ENCODE assay signal across 8 mouse cellular contexts in the genomic region with DNA sequence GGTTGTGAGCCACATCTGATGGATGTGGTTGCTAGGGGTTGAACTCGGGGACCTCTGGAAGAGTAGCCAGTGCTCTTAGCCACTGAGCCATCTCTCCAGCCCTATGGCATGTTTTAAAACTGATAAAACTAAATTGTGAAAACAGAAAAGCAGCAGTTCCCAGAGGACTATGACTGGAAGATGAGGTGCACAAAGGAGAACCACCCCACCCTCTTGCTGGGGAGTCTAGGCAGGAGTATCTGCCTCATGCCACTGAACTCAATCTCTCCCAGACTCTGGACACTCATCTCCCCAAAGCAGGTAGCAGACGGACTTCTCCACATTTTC. TPM values are rescaled to one million over a fixed set of nuclear protein-coding genes. Genes with fewer than 3 reads are reported as not detected.
DNase-seq lines count a peak whose midpoint lies in the region; ATAC-seq and TF ChIP-seq lines count a peak whose summit lies in the region.

No protein-coding gene starts in this region.

- peaks cover 37% of the 10 kb centered on the region for H3K79me2 ChIP-seq in CH12.LX (replicated peaks; ENCODE audit: control insufficient read depth, extremely low read depth, insufficient read depth, poor library complexity, severe bottlenecking)

- peak overlapping the region; percentile 93 to 97 for H3K27ac ChIP-seq in heart, embryonic 14.5 days (replicated peaks in 1 of 2; ENCODE audit: control insufficient read depth in 1 of 2, insufficient read depth in 1 of 2, low read depth in 2 of 2, low read length in 2 of 2)
- peak overlapping the region; percentile 84 for H3K27ac ChIP-seq in CH12.LX (ENCODE audit: insufficient read depth, low read depth)
- peak overlapping the region; percentile 85 for H3K27ac ChIP-seq in embryonic facial prominence, embryonic 10.5 days (replicated peaks)
- H3K27ac ChIP-seq in limb, embryonic 14.5 days (replicated peaks; ENCODE audit: low read depth, low read length): peak overlapping the region; percentile 88

- peaks cover 8 to 31% of the 10 kb centered on the region in 2 experiments for H3K4me1 ChIP-seq in heart, embryonic 14.5 days (ENCODE audit: control insufficient read depth in 2 of 2, insufficient read depth in 2 of 2, low read length in 2 of 2)
- H3K4me1 ChIP-seq in CH12.LX (ENCODE audit: control insufficient read depth in 1 of 2, insufficient read depth in 2 of 2): peaks cover 36 to 58% of the 10 kb centered on the region in 2 experiments
- H3K4me1 ChIP-seq in embryonic facial prominence, embryonic 10.5 days: peaks cover 25% of the 10 kb centered on the region
- peaks cover 11% of the 10 kb centered on the region for H3K4me1 ChIP-seq in limb, embryonic 14.5 days (ENCODE audit: control insufficient read depth, insufficient read depth, low read length)

- no peak for TF ChIP-seq EP300 in CH12.LX (IDR thresholded peaks at IDR 0.05; ENCODE audit: low read length)

- in situ Hi-C loops in CH12.LX (cut with MboI; ENCODE audit: low pct_ligation_motif_present, low pct_unique_long_range_greater_than_20kb, low sequenced_read_pairs): no loop called here

- ATAC-seq in heart, embryonic 14.5 days (ENCODE audit: insufficient number of reproducible peaks, insufficient read depth, low FRiP score, low read depth): no peak
- ATAC-seq in limb, embryonic 14.5 days (ENCODE audit: low FRiP score, low read depth): no peak

- 35% methylated on average over 2 of the region's 2 CpGs for WGBS in heart, embryonic 14.5 days
- WGBS in embryonic facial prominence, embryonic 10.5 days: 47% methylated on average over 2 of the region's 2 CpGs
- 55% methylated on average over 2 of the region's 2 CpGs for WGBS in limb, embryonic 14.5 days

- TF ChIP-seq CTCF in CH12.LX (conservative IDR thresholded peaks at IDR 0.05 in 1 of 2, IDR thresholded peaks at IDR 0.05 in 1 of 2; ENCODE audit: low read depth in 2 of 2, low read length in 2 of 2): no peak; a peak in 1 of 4 replicates

- dilution Hi-C loops in CH12.LX (cut with MboI; ENCODE audit: extremely low pct_ligation_motif_present, extremely low pct_unique_long_range_greater_than_20kb, low sequenced_read_pairs): no loop called here

- peak overlapping the region in 1 of 2 experiments; percentile 66; a peak in 2 of 4 replicates for H3K4me3 ChIP-seq in heart, embryonic 14.5 days (ENCODE audit: control insufficient read depth in 1 of 2, insufficient read depth in 1 of 2, low read depth in 1 of 2, low read length in 2 of 2)
- peak overlapping the region; percentile 32 to 85 (median 51) for H3K4me3 ChIP-seq in CH12.LX (replicated peaks in 1 of 3; ENCODE audit: low read depth in 2 of 3, low read length in 2 of 3, poor library complexity in 1 of 3)
- peak overlapping the region; percentile 67 for H3K4me3 ChIP-seq in embryonic facial prominence, embryonic 10.5 days
- peak overlapping the region; percentile 59; the same call in 1 of the 2 replicates for H3K4me3 ChIP-seq in limb, embryonic 14.5 days (replicated peaks; ENCODE audit: low read length)

- H3K9ac ChIP-seq in heart, embryonic 14.5 days (ENCODE audit: low read length): peak overlapping the region; percentile 93
- peak overlapping the region; percentile 81 for H3K9ac ChIP-seq in CH12.LX (ENCODE audit: insufficient read depth, low read depth)
- no peak overlapping the region for H3K9ac ChIP-seq in limb, embryonic 14.5 days (ENCODE audit: low read depth, low read length, severe bottlenecking)

- H3K27me3 ChIP-seq in heart, embryonic 14.5 days (ENCODE audit: control insufficient read depth, insufficient read depth, low read length): no peaks in the 10 kb centered on the region
- no peaks in the 10 kb centered on the region for H3K27me3 ChIP-seq in CH12.LX (replicated peaks)
- no peaks in the 10 kb centered on the region for H3K27me3 ChIP-seq in embryonic facial prominence, embryonic 10.5 days (replicated peaks; ENCODE audit: low read depth, poor library complexity, severe bottlenecking)
- H3K27me3 ChIP-seq in limb, embryonic 14.5 days (ENCODE audit: control insufficient read depth, insufficient read depth, low read length): no peaks in the 10 kb centered on the region

- no peaks in the 10 kb centered on the region for H3K9me3 ChIP-seq in heart, embryonic 14.5 days (ENCODE audit: control insufficient read depth, low read length)
- no peaks in the 10 kb centered on the region for H3K9me3 ChIP-seq in CH12.LX (replicated peaks; ENCODE audit: low read length)
- no peaks in the 10 kb centered on the region for H3K9me3 ChIP-seq in embryonic facial prominence, embryonic 10.5 days
- no peaks in the 10 kb centered on the region for H3K9me3 ChIP-seq in limb, embryonic 14.5 days (ENCODE audit: control insufficient read depth, low read length)

- TF ChIP-seq RAD21 in CH12.LX (IDR thresholded peaks at IDR 0.05; ENCODE audit: low read depth, low read length): no peak

- TF ChIP-seq POLR2A in CH12.LX (IDR thresholded peaks at IDR 0.05; ENCODE audit: low read depth, low read length): no peak
- TF ChIP-seq POLR2A in limb, embryonic 14.5 days (IDR thresholded peaks at IDR 0.05; ENCODE audit: borderline replicate concordance, extremely low read depth, insufficient read depth, insufficient read length): no peak

- DNase-seq in heart, postnatal 4 days: no peak
- no peak for DNase-seq in CH12.LX (ENCODE audit: extremely low read depth)
- DNase-seq in embryonic facial prominence, embryonic 10.5 days (ENCODE audit: low spot score): peak; percentile 28
- DNase-seq in limb, embryonic 14.5 days (ENCODE audit: low spot score): no peak
- no peak for DNase-seq in spleen, adult 18-20 months
- no peak for DNase-seq in adrenal gland, adult 2 months
- DNase-seq in layer of hippocampus, postnatal 14 days (ENCODE audit: low spot score in 2 of 2): no peak

- H3K4me2 ChIP-seq in heart, embryonic 14.5 days (ENCODE audit: low read length): peak overlapping the region; percentile 61
- peak overlapping the region; percentile 69 for H3K4me2 ChIP-seq in CH12.LX (ENCODE audit: insufficient read depth, low read depth, poor library complexity, severe bottlenecking)
- peak overlapping the region; percentile 71 for H3K4me2 ChIP-seq in limb, embryonic 14.5 days (replicated peaks; ENCODE audit: low read depth, low read length, severe bottlenecking)

- H3K36me3 ChIP-seq in heart, embryonic 14.5 days (ENCODE audit: control insufficient read depth, insufficient read depth, low read length): peaks cover 61% of the 10 kb centered on the region
- peaks cover 28 to 55% of the 10 kb centered on the region in 2 experiments for H3K36me3 ChIP-seq in CH12.LX (replicated peaks in 1 of 2; ENCODE audit: control insufficient read depth in 1 of 2, insufficient read depth in 1 of 2, low read length in 1 of 2)
- H3K36me3 ChIP-seq in embryonic facial prominence, embryonic 10.5 days (replicated peaks): peaks cover 42% of the 10 kb centered on the region
- H3K36me3 ChIP-seq in limb, embryonic 14.5 days (ENCODE audit: control insufficient read depth, insufficient read depth, low read length): peaks cover 35% of the 10 kb centered on the region

RNA-seq across cellular contexts. Expression of gene Ticam1, which starts 0.9 kb away (rescaled TPM):
- polyA plus RNA-seq in heart, embryonic 14.5 days (2014; fragmentation: Nextera tagmentation; extraction: Ambion mirVana): 9.2 and 9.3 TPM in 2 replicates
- 10 to 100 TPM; 10.3 to 10.8 TPM for total RNA-seq in heart, postnatal 4 days (2021)
- 15.9 and 17.6 TPM in 2 replicates for total RNA-seq in CH12.LX (2012; rRNA removed)
- 4.5 and 6.4 TPM in 2 replicates for total RNA-seq in CH12.LX (2014; rRNA removed)
- polyA plus RNA-seq in CH12.LX (2012; ENCODE audit: insufficient read length, low read depth): 14.6 and 18.6 TPM in 2 replicates
- polyA plus RNA-seq in embryonic facial prominence, embryonic 10.5 days (2016; fragmentation: Nextera tagmentation; extraction: Ambion mirVana): 3.2 and 3.7 TPM in 2 replicates
- 12.5 and 16.5 TPM in 2 replicates for polyA plus RNA-seq in limb, embryonic 14.5 days (2012; rRNA removed)
- polyA plus RNA-seq in limb, embryonic 14.5 days (2014; fragmentation: Nextera tagmentation; extraction: Ambion mirVana): 8.2 and 8.7 TPM in 2 replicates
- 10 to 100 TPM; 22.7 to 29.4 TPM for total RNA-seq in adrenal gland, adult 2 months (2021)
- 39.7 and 50.2 TPM in 2 replicates for polyA plus RNA-seq in adrenal gland, adult 2 months (2012; rRNA removed)
- total RNA-seq in layer of hippocampus, postnatal 14 days (2021): 1 to 10 TPM; 6.2 to 7.4 TPM

RNA-seq across cellular contexts. Expression of gene Plin3, which starts 15.1 kb away (rescaled TPM):
- 66.4 and 70.9 TPM in 2 replicates for polyA plus RNA-seq in heart, embryonic 14.5 days (2014; fragmentation: Nextera tagmentation; extraction: Ambion mirVana)
- total RNA-seq in heart, postnatal 4 days (2021): 10 to 100 TPM; 56.3 to 65.7 TPM
- total RNA-seq in CH12.LX (2012; rRNA removed): 18.8 and 23.3 TPM in 2 replicates
- total RNA-seq in CH12.LX (2014; rRNA removed): 17.0 and 17.3 TPM in 2 replicates
- 17.9 and 18.5 TPM in 2 replicates for polyA plus RNA-seq in CH12.LX (2012; ENCODE audit: insufficient read length, low read depth)
- 67.7 and 72.2 TPM in 2 replicates for polyA plus RNA-seq in embryonic facial prominence, embryonic 10.5 days (2016; fragmentation: Nextera tagmentation; extraction: Ambion mirVana)
- 41.0 and 44.1 TPM in 2 replicates for polyA plus RNA-seq in limb, embryonic 14.5 days (2012; rRNA removed)
- 90.1 and 90.3 TPM in 2 replicates for polyA plus RNA-seq in limb, embryonic 14.5 days (2014; fragmentation: Nextera tagmentation; extraction: Ambion mirVana)
- total RNA-seq in adrenal gland, adult 2 months (2021): 100 to 1,000 TPM in 1 of 2 experiments, 10 to 100 TPM in 1; 65.9 to 101 TPM
- 43.9 and 51.8 TPM in 2 replicates for polyA plus RNA-seq in adrenal gland, adult 2 months (2012; rRNA removed)
- total RNA-seq in layer of hippocampus, postnatal 14 days (2021): 1 to 10 TPM; 5.1 to 9.1 TPM

RNA-seq across cellular contexts. Expression of gene Fem1a, which starts 20.9 kb away (rescaled TPM):
- polyA plus RNA-seq in heart, embryonic 14.5 days (2014; fragmentation: Nextera tagmentation; extraction: Ambion mirVana): 23.6 and 25.9 TPM in 2 replicates
- 10 to 100 TPM; 69.6 to 73.8 TPM for total RNA-seq in heart, postnatal 4 days (2021)
- total RNA-seq in CH12.LX (2012; rRNA removed): 26.0 and 28.0 TPM in 2 replicates
- 14.9 and 17.5 TPM in 2 replicates for total RNA-seq in CH12.LX (2014; rRNA removed)
- 14.7 and 16.6 TPM in 2 replicates for polyA plus RNA-seq in CH12.LX (2012; ENCODE audit: insufficient read length, low read depth)
- polyA plus RNA-seq in embryonic facial prominence, embryonic 10.5 days (2016; fragmentation: Nextera tagmentation; extraction: Ambion mirVana): 12.5 and 13.2 TPM in 2 replicates
- polyA plus RNA-seq in limb, embryonic 14.5 days (2012; rRNA removed): 14.5 and 18.4 TPM in 2 replicates
- polyA plus RNA-seq in limb, embryonic 14.5 days (2014; fragmentation: Nextera tagmentation; extraction: Ambion mirVana): 16.0 and 17.4 TPM in 2 replicates
- 10 to 100 TPM; 27.0 to 32.4 TPM for total RNA-seq in adrenal gland, adult 2 months (2021)
- polyA plus RNA-seq in adrenal gland, adult 2 months (2012; rRNA removed): 44.6 and 46.9 TPM in 2 replicates
- 10 to 100 TPM; 41.6 to 44.7 TPM for total RNA-seq in layer of hippocampus, postnatal 14 days (2021)

RNA-seq across cellular contexts. Expression of gene Arrdc5, which starts 22.6 kb away (rescaled TPM):
- not detected in 2 replicates for polyA plus RNA-seq in heart, embryonic 14.5 days (2014; fragmentation: Nextera tagmentation; extraction: Ambion mirVana)
- not detected for total RNA-seq in heart, postnatal 4 days (2021)
- total RNA-seq in CH12.LX (2012; rRNA removed) (not detected in 2 replicates), CH12.LX (2014; rRNA removed) (not detected in 2 replicates)
- 0.23 TPM in 1 of 2 replicates, not detected in the other for polyA plus RNA-seq in CH12.LX (2012; ENCODE audit: insufficient read length, low read depth)
- not detected in 2 replicates for polyA plus RNA-seq in embryonic facial prominence, embryonic 10.5 days (2016; fragmentation: Nextera tagmentation; extraction: Ambion mirVana)
- not detected in 2 replicates for polyA plus RNA-seq in limb, embryonic 14.5 days (2012; rRNA removed)
- polyA plus RNA-seq in limb, embryonic 14.5 days (2014; fragmentation: Nextera tagmentation; extraction: Ambion mirVana): not detected in 2 replicates
- total RNA-seq in adrenal gland, adult 2 months (2021): not detected
- polyA plus RNA-seq in adrenal gland, adult 2 months (2012; rRNA removed): not detected in 2 replicates
- total RNA-seq in layer of hippocampus, postnatal 14 days (2021): not detected

RNA-seq across cellular contexts. Expression of gene Uhrf1, which starts 25.6 kb away (rescaled TPM):
- polyA plus RNA-seq in heart, embryonic 14.5 days (2014; fragmentation: Nextera tagmentation; extraction: Ambion mirVana): 42.8 and 44.6 TPM in 2 replicates
- total RNA-seq in heart, postnatal 4 days (2021): 10 to 100 TPM; 71.8 to 76.7 TPM
- 220 and 249 TPM in 2 replicates for total RNA-seq in CH12.LX (2012; rRNA removed)
- 144 and 161 TPM in 2 replicates for total RNA-seq in CH12.LX (2014; rRNA removed)
- polyA plus RNA-seq in CH12.LX (2012; ENCODE audit: insufficient read length, low read depth): 184 and 249 TPM in 2 replicates
- 279 and 301 TPM in 2 replicates for polyA plus RNA-seq in embryonic facial prominence, embryonic 10.5 days (2016; fragmentation: Nextera tagmentation; extraction: Ambion mirVana)
- polyA plus RNA-seq in limb, embryonic 14.5 days (2012; rRNA removed): 105 and 116 TPM in 2 replicates
- polyA plus RNA-seq in limb, embryonic 14.5 days (2014; fragmentation: Nextera tagmentation; extraction: Ambion mirVana): 89.0 and 93.9 TPM in 2 replicates
- 1 to 10 TPM; 3.1 to 3.5 TPM for total RNA-seq in adrenal gland, adult 2 months (2021)
- polyA plus RNA-seq in adrenal gland, adult 2 months (2012; rRNA removed): 2.7 and 3.0 TPM in 2 replicates
- 1 to 10 TPM; 2.4 to 5.0 TPM for total RNA-seq in layer of hippocampus, postnatal 14 days (2021)
